Mouse (Mus musculus) naive thymus-derived CD4-positive, alpha-beta T cell, adult 2 months (primary cell): ENCODE results near the gene Washc2.
"Not testable (repeated sequence)": the region's sequence is repeated elsewhere in the genome, so short reads cannot be mapped to it uniquely, and the experiment has no call there.

Experiments
- DNase-seq: peaks from one replicate; pipeline ENCODE4 v3.0.0-alpha.2; 2011; ENCODE audit warnings: low read depth

Gene Washc2

DNA sequence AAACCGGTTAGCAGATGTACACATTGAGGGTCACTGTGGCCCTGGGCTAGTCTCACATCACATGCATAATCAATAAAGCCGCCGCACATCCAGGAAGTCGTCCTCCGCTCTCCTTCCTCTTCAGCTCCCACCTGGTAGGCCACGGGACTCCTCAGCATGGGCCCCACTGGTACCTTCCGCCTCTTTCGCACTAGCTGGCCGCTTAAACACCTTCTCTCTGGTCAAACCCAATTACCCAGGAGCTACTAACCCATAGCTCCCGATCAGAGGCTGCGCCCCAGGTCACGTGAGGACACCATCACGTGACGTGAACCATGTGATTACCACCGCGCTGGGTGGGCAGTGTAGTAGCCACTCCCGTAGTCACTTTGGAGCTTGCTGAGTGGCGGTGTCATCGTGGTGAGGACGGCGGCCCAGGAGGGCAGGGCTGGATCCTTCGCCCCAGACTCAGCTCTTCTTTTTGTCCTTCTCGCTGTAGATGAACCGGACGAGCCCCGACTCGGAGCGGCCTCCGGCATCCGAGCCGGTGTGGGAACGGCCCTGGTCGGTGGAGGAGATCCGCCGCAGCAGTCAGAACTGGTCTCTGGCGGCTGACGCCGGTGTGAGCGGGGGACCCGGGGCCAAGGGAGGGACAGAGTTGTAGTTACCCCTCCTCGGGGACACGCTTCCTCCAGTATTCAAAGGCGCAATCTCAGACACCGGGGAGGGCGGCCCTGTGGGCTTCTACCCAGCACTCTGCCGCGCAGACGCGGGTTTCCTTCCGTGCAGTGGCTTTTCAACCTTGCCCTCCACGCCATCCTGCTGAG is at the start of gene Washc2:
Gene Washc2 (plus strand): TSS at position 310 of the 806 bp plus-strand sequence.
- peak; percentile 96 for DNase-seq

GRCm38 (mm10) chr6:116166383-116166782 is 41.5 kb upstream of the Washc2 start:
- no peak for DNase-seq

- not testable (repeated sequence) for DNase-seq
Measured at GRCm38 (mm10) chr6:116173511-116174099, 34.2 kb upstream of the Washc2 start.

DNA sequence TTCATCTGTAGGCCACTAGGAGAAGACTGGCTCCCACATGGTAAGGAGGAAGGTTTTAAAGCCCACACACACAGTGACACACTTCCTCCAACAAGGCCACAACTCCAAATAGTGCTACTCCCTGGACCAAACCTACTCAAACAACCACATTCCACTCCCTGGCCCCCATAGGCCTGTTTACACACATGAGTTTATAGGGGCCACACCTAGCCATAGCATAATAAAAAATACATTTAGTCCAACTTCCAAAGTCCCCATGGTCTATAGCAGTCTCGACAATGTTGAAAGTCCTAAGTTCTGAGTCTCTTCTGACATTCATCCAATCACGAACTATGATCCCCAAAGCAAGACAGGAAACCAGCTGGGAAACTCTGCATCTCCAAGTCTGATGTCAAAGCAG is 29.5 kb upstream of the Washc2 start:
- no peak for DNase-seq

DNA sequence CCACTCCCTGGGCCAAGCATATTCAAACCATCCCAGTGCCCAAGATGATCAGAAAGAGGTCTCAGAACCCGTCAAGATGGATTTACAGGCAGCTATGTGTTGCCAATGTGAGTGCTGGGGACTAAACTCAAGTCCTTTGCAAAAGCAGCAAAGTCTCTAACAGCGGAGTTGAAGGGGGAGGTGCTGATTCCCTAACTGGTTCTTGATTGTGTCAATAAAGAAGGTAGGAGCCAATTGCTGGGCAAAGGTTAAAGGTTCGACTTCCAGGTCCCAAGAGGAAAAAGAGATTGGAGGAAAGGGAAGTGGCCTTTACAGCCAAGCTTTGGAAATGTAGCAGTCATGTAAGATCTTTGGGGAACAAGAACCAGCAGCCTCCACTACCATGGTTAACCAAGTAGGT is 27.1 kb upstream of the Washc2 start:
- DNase-seq = no peak

GRCm38 (mm10) chr6:116183509-116183908 is 24.3 kb upstream of the Washc2 start:
- no peak for DNase-seq

DNA sequence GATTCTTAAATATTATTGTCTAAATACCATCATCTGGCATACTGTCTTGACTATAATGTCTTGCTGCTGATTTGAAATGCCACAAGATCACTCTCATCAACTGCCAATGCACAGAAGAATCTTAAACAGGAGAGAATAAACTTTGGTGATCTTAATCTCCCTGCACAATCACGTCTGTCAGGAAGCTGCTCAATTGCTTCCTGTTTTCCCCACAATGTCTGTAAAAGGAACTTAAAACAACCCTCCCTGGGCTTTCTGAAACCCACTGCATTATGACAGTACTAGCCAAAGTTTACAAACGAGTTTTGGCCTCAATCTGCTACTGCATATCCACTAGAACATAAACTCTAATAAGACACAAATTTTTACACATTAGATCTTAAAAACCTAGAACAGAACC is 21.4 kb upstream of the Washc2 start:
- DNase-seq = no peak

DNA sequence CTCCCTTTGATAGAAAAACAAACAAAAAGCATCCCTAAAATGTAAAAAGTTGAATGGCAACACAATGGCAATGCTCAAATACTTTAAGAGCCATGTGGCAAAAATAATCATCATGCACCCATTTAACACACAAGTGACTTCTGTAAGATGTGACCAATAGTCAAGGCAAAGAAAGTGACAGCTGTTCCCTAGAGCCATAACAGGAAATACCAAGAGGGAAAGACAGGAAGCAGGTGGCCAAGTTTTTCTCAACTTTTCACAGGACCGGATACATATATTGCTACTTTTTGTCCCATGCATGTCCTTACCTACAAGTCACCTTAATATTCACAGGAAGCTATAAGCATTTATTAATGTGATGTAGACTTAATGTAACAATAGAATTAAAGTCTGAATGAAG is 18.4 kb upstream of the Washc2 start:
- DNase-seq = no peak

GRCm38 (mm10) chr6:116192809-116193311 is 15.0 kb upstream of the Washc2 start:
- DNase-seq = peak; percentile 53

GRCm38 (mm10) chr6:116193394-116194393 is 14.1 kb upstream of the Washc2 start, which contains the start of gene Tmcc1:
Gene Tmcc1 (minus strand): TSS chr6:116193486.
- DNase-seq = peak; percentile 99

GRCm38 (mm10) chr6:116195811-116196210 is 12.0 kb upstream of the Washc2 start:
- DNase-seq = no peak

GRCm38 (mm10) chr6:116198173-116198572 is 9.7 kb upstream of the Washc2 start:
- DNase-seq = peak; percentile 75

DNA sequence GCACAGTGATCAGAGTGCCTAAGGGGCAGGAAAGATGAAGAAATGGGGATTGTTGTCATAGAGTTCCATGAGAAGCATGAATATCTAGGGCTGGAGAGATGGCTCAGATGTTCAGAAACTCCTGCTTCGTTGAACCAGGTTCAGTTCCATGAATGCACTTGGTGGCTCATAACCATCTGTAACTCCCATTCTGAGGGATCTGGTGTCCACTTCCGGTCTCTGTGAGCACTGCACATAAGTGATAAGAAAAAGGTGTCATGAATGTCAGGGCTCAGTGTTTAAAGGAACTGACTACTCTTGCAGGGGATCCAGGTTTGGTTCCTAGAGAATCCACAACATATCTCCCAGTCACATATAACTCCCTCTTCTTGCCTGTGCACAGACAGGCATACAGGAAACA is 8.2 kb upstream of the Washc2 start:
- DNase-seq = no peak

DNA sequence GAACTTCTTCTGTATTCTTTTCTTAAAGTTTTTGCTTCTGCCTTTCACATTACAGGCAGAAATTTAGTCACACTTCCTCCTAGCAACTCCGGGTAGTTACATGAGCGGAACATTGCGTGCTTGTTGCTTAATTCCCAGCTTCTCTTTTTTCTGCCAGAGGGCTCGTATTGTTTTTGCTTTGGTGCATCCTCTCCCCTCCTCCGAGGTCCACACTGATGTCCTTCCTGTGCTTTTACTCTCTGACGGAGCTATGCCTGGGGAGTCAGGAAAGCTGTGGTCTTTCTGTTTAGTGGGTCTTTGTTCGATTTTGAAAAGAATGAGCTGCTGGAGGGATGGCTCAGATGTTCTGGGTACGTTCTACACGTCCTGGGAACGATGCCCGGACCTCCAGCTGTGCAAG is 19.9 kb downstream of the Washc2 start:
- no peak for DNase-seq

DNA sequence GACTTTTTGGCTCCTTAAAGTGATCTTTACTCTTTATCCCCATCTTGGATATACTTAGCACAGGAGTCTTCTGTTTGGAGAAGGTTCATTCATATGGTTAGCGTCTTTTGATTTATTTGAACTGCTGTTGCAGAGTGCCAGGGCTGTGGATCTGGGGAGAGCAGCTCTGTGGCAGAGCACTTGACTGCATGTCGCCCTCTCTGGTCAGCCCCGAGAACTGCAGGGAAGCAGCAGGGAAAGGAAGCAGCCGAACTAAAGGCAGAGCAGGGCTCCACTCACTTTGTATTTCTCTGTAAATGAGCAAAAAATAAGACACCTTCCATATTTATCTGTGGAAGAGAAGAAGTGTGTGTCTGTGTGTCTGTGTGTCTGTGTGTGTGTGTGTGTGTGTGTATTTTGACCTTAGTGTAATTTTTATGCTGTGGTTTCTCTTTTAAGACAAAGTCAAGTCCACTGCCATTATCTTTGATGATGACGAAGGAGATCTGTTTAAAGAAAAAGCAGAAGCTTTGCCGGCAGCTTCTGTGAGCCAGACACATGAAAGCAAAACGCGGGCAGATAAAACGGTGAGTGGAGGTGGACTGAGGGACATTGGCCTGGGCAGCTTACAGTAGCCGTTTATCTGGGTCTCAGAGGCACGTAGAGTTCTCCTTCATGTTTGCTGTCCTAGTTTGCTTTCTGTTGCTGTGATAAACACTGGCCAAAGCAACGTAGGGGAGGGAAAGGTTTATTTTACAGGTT is 21.1 kb downstream of the Washc2 start:
- peak; percentile 72 for DNase-seq

DNA sequence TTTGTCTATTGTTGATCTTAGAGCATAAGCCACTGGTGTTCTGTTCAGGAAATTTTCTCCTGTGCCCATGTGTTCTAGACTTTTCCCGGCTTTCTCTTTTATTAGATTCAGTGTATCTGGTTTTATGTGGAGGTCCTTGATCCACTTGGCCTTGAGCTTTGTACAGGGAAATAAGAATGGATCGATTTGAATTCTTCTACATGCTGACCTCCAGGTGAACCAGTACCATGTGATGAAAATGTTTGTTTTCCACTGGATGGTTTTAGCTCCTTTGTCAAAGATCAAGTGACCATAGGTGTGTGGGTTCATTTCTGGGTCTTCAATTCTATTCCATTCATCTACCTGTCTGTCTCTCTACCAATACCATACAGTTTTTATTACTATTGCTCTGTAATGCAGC is 27.0 kb downstream of the Washc2 start:
- not testable (repeated sequence) for DNase-seq

DNA sequence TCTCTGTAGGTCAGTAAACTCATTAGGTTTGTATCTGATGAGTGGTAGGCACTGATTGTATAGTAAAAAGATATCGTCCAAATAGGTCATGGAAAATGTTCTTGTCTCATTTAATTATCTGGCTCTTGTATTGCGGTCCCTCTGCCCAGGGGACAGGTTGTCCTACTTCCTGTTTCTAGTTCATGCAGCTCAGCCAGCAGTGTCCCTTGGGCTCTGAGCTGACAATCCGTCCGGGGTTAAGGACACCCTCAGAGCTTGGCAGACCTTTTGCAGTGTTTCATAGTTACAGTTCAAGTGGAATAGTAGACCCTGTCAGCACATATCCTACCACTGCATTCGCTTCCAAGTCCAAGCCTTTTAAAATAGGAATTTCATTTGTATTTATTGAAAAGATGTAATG is 27.5 kb downstream of the Washc2 start:
- DNase-seq = no peak

DNA sequence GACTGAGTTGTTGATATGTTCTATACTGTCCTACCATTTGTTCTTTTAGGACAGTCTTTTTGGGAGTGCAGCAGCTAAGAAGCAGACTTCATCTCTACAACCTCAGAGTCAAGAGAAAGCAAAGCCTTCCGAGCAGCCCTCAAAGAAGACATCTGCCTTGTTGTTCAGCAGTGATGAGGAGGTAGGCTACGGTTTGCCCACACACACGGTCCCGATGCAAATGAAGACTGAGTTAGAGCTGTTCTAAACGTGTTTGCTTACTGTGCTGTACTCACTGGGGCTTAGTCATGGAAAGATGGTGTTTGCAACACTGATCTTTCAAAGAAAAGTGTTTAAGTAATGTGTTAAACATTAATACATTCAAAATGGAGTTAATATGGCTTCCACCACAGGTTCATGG is 30.2 kb downstream of the Washc2 start:
- DNase-seq = no peak

- DNase-seq = no peak
Measured at GRCm38 (mm10) chr6:116240371-116240770, 32.5 kb downstream of the Washc2 start.

GRCm38 (mm10) chr6:116259649-116260048 is 51.8 kb downstream of the Washc2 start:
- DNase-seq = no peak

DNA sequence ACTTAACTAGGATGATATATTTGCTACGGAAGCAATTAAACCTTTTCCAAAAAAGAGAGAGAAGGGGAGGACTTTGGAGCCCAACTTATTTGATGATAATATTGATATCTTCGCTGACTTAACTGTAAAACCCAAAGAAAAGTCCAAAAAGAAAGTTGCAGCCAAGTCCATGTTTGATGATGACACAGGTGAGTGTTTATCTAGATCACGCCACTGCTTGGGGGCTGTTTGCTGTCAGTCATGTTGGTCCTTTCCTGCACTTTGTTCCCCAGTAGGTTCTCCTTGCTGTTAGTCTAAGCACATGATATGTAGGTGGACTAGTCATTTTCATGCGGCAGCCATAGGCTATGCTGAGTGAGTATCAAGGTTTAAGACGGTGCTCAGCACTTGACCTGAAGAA is 52.6 kb downstream of the Washc2 start:
- no peak for DNase-seq
